Mouse (Mus musculus): ENCODE data around the gene Gltp. TPM values are rescaled to one million over a fixed set of nuclear protein-coding genes. Genes with fewer than 3 reads are reported as not detected.

Gltp gene
- polyA plus RNA-seq, 1 experiment from 2014 or later: 64.5 TPM

DNA sequence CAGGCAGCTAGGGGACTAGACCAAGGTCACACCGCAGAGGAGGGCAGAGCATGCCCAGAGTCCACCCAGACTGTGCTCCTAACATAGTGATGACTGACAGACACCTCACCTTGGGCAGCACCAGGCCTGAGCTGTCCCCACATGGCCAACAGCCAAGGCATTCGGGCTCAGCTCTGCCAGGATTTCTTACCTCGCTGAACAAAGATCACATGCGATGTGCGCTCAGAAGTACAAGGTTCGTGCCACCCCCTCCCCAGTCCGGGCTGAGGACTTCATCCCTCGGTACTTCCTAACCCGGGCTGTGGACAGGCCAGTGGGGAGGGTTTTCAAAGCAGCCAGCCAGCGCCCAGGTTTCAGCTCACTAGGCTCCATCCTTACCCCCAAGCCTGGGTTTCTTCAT is 33.4 kb downstream of the Gltp start:
- peak overlapping the region; percentile 58 for H3K4me3 ChIP-seq (ENCODE audit: low read length)
- 27% methylated on average over 10 of the region's 10 CpGs for WGBS
- H3K4me1 ChIP-seq (ENCODE audit: control insufficient read depth, insufficient read depth, low read length): peaks cover 18% of the 10 kb centered on the region; the same call in 1 of the 2 replicates
- H3K4me2 ChIP-seq (replicated peaks; ENCODE audit: low read depth, low read length): peak overlapping the region; percentile 95
- no peak overlapping the region for H3K27ac ChIP-seq (ENCODE audit: low read depth, low read length)
- H3K27me3 ChIP-seq (ENCODE audit: control insufficient read depth, insufficient read depth, low read length): peaks cover 27% of the 10 kb centered on the region
- no peaks in the 10 kb centered on the region for H3K36me3 ChIP-seq (ENCODE audit: control insufficient read depth, insufficient read depth, low read length)
- ATAC-seq (ENCODE audit: low FRiP score, low TSS enrichment): no peak
- H3K9me3 ChIP-seq (ENCODE audit: control insufficient read depth, low read length): no peaks in the 10 kb centered on the region
- H3K9ac ChIP-seq (ENCODE audit: low read depth, low read length): peak overlapping the region; percentile 65

DNA sequence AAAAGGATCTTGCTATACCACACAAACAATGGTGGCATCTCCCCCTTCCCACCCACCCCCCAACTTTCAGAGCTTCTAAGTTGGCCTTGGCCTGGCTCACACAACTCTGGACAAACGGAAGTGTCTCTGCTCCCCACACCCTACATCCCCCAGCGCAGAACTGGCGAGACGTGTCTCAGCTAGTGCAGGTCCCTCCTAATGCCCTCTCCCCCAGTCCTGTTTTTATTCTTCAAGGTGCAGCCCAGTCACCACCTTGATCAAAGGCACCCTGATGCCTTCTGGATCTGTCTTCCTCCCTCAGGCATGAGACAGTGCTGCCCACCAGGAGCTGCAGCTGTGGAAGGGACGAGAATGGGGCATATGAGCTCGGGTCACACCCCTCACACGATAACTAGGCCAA is 34.5 kb downstream of the Gltp start:
- Histone ChIP-seq H3K27ac (ENCODE audit: low read depth, low read length) (0 out of 2 replicates have a peak overlapping the region, but pooled peaks have one; percentile 42), H3K36me3 (ENCODE audit: control insufficient read depth, insufficient read depth, low read length) (no peaks in the 10 kb centered on the region), H3K4me2 (replicated peaks; ENCODE audit: low read depth, low read length) (peak overlapping the region; percentile 19; the same call in 1 of the 2 replicates)

DNA sequence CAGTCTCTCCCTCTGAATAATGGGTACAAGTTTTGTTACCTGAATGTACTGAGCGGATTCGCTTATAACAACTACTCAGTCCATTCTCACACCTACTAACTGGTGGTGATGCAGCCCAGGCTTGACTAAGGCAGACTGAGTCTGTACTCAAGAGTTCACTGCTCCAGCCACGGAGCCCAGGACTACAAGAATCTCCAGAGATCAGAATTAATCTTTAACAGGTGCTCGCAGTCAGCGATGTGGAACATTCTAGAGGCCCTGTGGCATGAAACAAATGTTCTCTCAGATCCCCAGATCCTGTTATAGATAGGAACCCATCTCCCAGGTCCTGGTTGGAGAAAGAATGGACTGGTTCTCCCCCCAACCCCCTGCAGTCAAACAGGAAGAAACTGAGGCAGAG is 35.1 kb downstream of the Gltp start:
- Histone ChIP-seq H3K27me3 (ENCODE audit: control insufficient read depth, insufficient read depth, low read length) (peaks cover 27% of the 10 kb centered on the region), H3K4me2 (replicated peaks; ENCODE audit: low read depth, low read length) (no peak overlapping the region), H3K27ac (ENCODE audit: low read depth, low read length) (no peak overlapping the region), H3K4me1 (ENCODE audit: control insufficient read depth, insufficient read depth, low read length) (peaks cover 24% of the 10 kb centered on the region), H3K9me3 (ENCODE audit: control insufficient read depth, low read length) (no peaks in the 10 kb centered on the region), H3K36me3 (ENCODE audit: control insufficient read depth, insufficient read depth, low read length) (no peaks in the 10 kb centered on the region), H3K9ac (ENCODE audit: low read depth, low read length) (no peak overlapping the region), H3K4me3 (ENCODE audit: low read length) (no peak overlapping the region)
- no peak for ATAC-seq (ENCODE audit: low FRiP score, low TSS enrichment)
- WGBS: 72% methylated on average over 5 of the region's 5 CpGs

More for the DNA sequence above, 34.5 kb downstream of the Gltp start:
- H3K27me3 ChIP-seq (ENCODE audit: control insufficient read depth, insufficient read depth, low read length): peaks cover 27% of the 10 kb centered on the region
- no peak overlapping the region for H3K4me3 ChIP-seq (ENCODE audit: low read length)
- no peak overlapping the region for H3K9ac ChIP-seq (ENCODE audit: low read depth, low read length)
- 67% methylated on average over 7 of the region's 7 CpGs for WGBS
- H3K4me1 ChIP-seq (ENCODE audit: control insufficient read depth, insufficient read depth, low read length): peaks cover 18% of the 10 kb centered on the region; the same call in 1 of the 2 replicates
- no peak for ATAC-seq (ENCODE audit: low FRiP score, low TSS enrichment)
- no peaks in the 10 kb centered on the region for H3K9me3 ChIP-seq (ENCODE audit: control insufficient read depth, low read length)

DNA sequence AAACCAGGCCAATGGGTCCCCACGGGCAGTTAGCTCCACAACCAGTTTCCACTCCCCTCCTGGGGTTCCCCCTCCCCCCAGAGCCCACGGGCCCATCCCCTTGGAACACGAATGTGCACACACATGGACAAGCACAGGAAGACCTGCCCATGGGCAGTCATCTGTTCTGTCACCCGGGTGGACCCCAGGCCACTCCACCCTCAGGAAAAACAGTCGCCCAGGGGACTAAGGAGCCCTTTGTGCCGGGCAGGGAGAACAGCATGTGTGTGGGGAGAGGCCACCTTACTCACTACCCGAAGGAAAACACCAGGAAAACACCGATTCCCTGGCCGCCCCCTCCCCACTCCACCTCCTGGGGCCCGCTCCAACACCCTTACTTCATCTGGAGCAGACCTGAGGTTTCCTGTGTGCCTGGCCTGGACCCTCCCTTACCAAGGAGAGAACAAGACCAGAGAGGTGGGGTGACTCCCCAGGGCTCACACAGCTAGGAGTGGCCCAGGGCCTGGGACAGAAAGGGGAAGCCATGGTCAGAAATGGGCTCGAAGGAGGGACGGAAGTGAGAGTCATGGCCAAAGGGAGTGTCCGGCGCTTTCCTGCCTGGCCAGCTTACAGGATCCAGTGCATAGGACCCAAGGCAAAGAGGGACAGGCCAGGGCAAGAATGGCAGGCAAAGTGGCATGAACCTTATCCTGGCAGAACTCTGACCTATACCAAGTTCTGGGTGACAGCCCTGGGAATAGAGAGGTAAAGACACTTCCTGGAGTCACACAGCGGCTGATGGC is 36.9 kb downstream of the Gltp start:
- 65% methylated on average over 12 of the region's 15 CpGs for WGBS
- no peak overlapping the region for H3K27ac ChIP-seq (ENCODE audit: low read depth, low read length)
- H3K9ac ChIP-seq (ENCODE audit: low read depth, low read length): no peak overlapping the region
- no peak for ATAC-seq (ENCODE audit: low FRiP score, low TSS enrichment)
- H3K4me2 ChIP-seq (replicated peaks; ENCODE audit: low read depth, low read length): no peak overlapping the region
- H3K27me3 ChIP-seq (ENCODE audit: control insufficient read depth, insufficient read depth, low read length): peaks cover 24% of the 10 kb centered on the region
- H3K4me3 ChIP-seq (ENCODE audit: low read length): no peak overlapping the region
- no peaks in the 10 kb centered on the region for H3K36me3 ChIP-seq (ENCODE audit: control insufficient read depth, insufficient read depth, low read length)
- H3K4me1 ChIP-seq (ENCODE audit: control insufficient read depth, insufficient read depth, low read length): peaks cover 32% of the 10 kb centered on the region
- no peaks in the 10 kb centered on the region for H3K9me3 ChIP-seq (ENCODE audit: control insufficient read depth, low read length)

DNA sequence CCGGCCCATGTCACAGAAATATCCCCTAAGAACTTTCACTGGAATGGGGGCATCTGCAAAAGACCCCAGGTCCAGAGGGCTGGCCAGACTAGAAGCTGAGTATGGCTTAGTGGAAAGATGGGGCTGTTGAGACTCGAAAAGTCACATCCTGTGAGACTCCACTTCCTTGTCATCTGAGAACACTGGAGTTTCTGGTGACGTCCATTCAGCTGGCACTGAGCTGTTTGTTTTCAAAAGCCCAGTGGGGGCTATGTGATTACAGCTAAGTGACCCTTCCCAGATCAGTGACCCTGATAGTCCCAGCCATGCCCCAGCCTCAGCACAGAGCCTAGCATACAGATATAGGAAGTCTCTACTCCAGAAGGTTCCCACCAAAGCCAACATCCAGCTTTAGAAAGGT is 39.3 kb downstream of the Gltp start:
- Histone ChIP-seq H3K4me3 (ENCODE audit: low read length) (no peak overlapping the region), H3K27ac (ENCODE audit: low read depth, low read length) (peak overlapping the region; percentile 45; the same call in 1 of the 2 replicates), H3K9ac (ENCODE audit: low read depth, low read length) (peak overlapping the region; percentile 34; the same call in 1 of the 2 replicates), H3K27me3 (ENCODE audit: control insufficient read depth, insufficient read depth, low read length) (peaks cover 4% of the 10 kb centered on the region), H3K4me2 (replicated peaks; ENCODE audit: low read depth, low read length) (peak overlapping the region; percentile 24; the same call in 1 of the 2 replicates), H3K4me1 (ENCODE audit: control insufficient read depth, insufficient read depth, low read length) (peaks cover 39% of the 10 kb centered on the region), H3K36me3 (ENCODE audit: control insufficient read depth, insufficient read depth, low read length) (no peaks in the 10 kb centered on the region), H3K9me3 (ENCODE audit: control insufficient read depth, low read length) (no peaks in the 10 kb centered on the region)
- no peak for ATAC-seq (ENCODE audit: low FRiP score, low TSS enrichment)
- WGBS: 12% methylated on average over 3 of the region's 3 CpGs

DNA sequence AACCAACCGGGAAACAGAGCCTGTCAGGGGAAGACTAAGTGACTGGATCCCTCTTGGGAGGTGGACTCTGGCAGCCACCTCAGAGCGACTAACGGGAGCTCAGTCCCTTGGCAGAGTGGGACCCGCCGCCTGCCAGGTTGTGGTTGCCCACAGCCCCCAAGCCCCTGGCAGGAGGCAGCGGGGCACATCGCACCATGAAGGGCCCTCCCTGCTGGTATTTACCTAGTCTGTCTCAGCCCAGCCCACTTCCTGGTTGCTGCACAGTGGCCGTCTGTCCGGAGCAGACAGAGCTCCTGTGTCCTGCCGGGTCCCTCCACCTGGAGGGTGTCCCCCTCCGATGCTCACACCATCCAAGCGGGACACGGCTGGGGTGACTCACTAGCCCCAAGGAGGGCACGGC is 39.8 kb downstream of the Gltp start:
- no peak overlapping the region for H3K4me3 ChIP-seq (ENCODE audit: low read length)
- no peak for ATAC-seq (ENCODE audit: low FRiP score, low TSS enrichment)
- no peaks in the 10 kb centered on the region for H3K36me3 ChIP-seq (ENCODE audit: control insufficient read depth, insufficient read depth, low read length)
- peak overlapping the region; percentile 45; the same call in 1 of the 2 replicates for H3K27ac ChIP-seq (ENCODE audit: low read depth, low read length)
- WGBS: 26% methylated on average over 14 of the region's 14 CpGs
- H3K27me3 ChIP-seq (ENCODE audit: control insufficient read depth, insufficient read depth, low read length): no peaks in the 10 kb centered on the region
- H3K9me3 ChIP-seq (ENCODE audit: control insufficient read depth, low read length): no peaks in the 10 kb centered on the region
- H3K4me2 ChIP-seq (replicated peaks; ENCODE audit: low read depth, low read length): peak overlapping the region; percentile 24; the same call in 1 of the 2 replicates
- H3K4me1 ChIP-seq (ENCODE audit: control insufficient read depth, insufficient read depth, low read length): peaks cover 35% of the 10 kb centered on the region
- peak overlapping the region; percentile 34; the same call in 1 of the 2 replicates for H3K9ac ChIP-seq (ENCODE audit: low read depth, low read length)

DNA sequence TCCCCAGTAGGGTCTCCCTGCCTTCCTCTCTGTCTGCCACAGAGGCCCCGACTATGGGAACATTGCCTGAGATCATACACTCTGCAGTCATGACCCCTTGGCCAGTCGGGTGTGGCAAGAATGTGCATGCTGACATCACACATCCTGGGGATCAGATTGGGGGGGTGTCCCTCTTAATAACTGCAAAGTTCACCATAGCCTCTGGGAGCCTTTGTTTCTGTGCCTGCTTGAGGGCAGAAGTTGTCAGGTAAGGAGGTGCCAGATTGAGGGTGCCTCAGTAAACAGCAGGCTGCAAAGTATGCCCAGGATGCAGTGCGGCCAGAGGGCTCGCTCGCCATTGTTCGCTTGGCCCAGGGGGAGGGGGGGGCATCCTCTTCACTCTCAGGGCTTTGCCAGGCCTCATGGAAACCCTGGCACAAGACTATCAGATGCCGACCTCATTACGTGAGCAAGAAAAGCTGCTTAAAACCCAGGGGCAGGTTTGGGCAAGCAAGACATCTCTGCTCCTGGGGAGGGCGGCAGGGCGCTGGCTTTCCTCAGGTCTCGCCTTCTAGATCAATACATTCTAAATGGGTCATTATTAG is 42.0 kb downstream of the Gltp start:
- no peak for ATAC-seq (ENCODE audit: low FRiP score, low TSS enrichment)
- H3K4me1 ChIP-seq (ENCODE audit: control insufficient read depth, insufficient read depth, low read length): peaks cover 35% of the 10 kb centered on the region

DNA sequence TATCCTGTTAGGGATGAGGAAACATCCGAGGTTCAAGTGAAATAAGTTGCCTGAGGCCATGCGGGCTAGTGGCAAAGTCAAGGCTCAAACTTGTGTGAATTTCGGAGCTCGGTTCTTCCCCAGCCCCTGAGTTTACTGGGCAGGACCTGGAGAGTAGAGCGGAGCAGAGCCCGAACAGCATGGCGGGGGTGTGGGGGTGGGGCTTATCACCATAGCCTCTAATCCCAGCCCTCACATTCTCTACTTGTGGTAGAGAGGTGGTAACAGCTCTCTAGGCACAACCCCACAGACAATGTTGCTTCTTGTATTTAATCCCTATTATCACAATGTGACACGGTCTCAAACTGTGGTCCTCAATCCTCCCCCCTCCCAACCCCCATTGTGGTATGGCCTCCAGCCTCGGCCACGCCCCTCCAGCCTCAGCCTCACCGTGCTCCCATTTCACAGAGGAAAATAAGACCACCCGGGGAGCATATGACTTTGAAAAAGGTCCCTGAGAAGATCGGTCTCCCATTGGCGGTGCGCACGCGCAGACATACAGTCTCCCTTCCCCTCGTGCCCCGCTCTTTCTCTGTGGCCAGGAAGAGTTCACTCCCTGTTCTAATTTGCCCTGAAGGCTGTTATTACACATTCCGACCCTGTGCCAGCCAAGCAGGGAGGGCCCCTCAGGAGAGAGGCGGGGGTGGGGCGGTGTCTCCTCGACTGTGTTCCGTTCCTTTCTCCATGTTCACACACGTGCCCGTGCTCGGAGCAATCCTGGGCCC is 43.4 kb downstream of the Gltp start:
- H3K9me3 ChIP-seq (ENCODE audit: control insufficient read depth, low read length): no peaks in the 10 kb centered on the region
- no peaks in the 10 kb centered on the region for H3K27me3 ChIP-seq (ENCODE audit: control insufficient read depth, insufficient read depth, low read length)
- peak overlapping the region; percentile 27 for H3K4me3 ChIP-seq (ENCODE audit: low read length)
- H3K4me1 ChIP-seq (ENCODE audit: control insufficient read depth, insufficient read depth, low read length): peaks cover 28% of the 10 kb centered on the region
- H3K36me3 ChIP-seq (ENCODE audit: control insufficient read depth, insufficient read depth, low read length): no peaks in the 10 kb centered on the region
- no peak overlapping the region for H3K27ac ChIP-seq (ENCODE audit: low read depth, low read length)
- ATAC-seq (ENCODE audit: low FRiP score, low TSS enrichment): peak; percentile 63
- peak overlapping the region; percentile 51 for H3K4me2 ChIP-seq (replicated peaks; ENCODE audit: low read depth, low read length)
- WGBS: 3% methylated on average over 27 of the region's 27 CpGs
- peak overlapping the region; percentile 35 for H3K9ac ChIP-seq (ENCODE audit: low read depth, low read length)

More for the DNA sequence above, 42.0 kb downstream of the Gltp start:
- no peak overlapping the region for H3K4me3 ChIP-seq (ENCODE audit: low read length)
- WGBS: 63% methylated on average over 11 of the region's 11 CpGs
- H3K9me3 ChIP-seq (ENCODE audit: control insufficient read depth, low read length): no peaks in the 10 kb centered on the region
- no peak overlapping the region for H3K9ac ChIP-seq (ENCODE audit: low read depth, low read length)
- H3K27ac ChIP-seq (ENCODE audit: low read depth, low read length): no peak overlapping the region
- no peaks in the 10 kb centered on the region for H3K36me3 ChIP-seq (ENCODE audit: control insufficient read depth, insufficient read depth, low read length)
- H3K4me2 ChIP-seq (replicated peaks; ENCODE audit: low read depth, low read length): no peak overlapping the region
- no peaks in the 10 kb centered on the region for H3K27me3 ChIP-seq (ENCODE audit: control insufficient read depth, insufficient read depth, low read length)

Data from kidney, embryonic 14.5 days (tissue).